Mouse (Mus musculus): ENCODE data around the gene Itgb8. TPM values are rescaled to one million over a fixed set of nuclear protein-coding genes. Genes with fewer than 3 reads are reported as not detected.
A peak's percentile ranks its signal among the peaks of the same experiment; 100 is the strongest.

Itgb8 gene
- total and polyA plus RNA-seq, 2 experiments from 2014 or later = 9.1 to 30.6 TPM

- no peaks in the 10 kb centered on the region for H3K36me3 ChIP-seq (ENCODE audit: insufficient read depth, low read length)
Observed at GRCm38 (mm10) chr12:119150956-119151355, 87.6 kb downstream of the Itgb8 start.

GRCm38 (mm10) chr12:119147753-119148152 lies 90.8 kb downstream of the Itgb8 start:
- no peaks in the 10 kb centered on the region for H3K4me1 ChIP-seq (ENCODE audit: insufficient read depth, low read length)
- H3K27ac ChIP-seq (ENCODE audit: low read depth, low read length) = no peak overlapping the region
- DNase-seq (ENCODE audit: low spot score) (no peak), ATAC-seq (ENCODE audit: low FRiP score) (no peak)
- H3K27me3 ChIP-seq (ENCODE audit: insufficient read depth, low read length) = no peaks in the 10 kb centered on the region
- 94% methylated on average over 3 of the region's 3 CpGs for WGBS
- H3K4me3 ChIP-seq (ENCODE audit: low read depth, low read length) = no peak overlapping the region
- no peaks in the 10 kb centered on the region for H3K9me3 ChIP-seq (ENCODE audit: low read length)
- no peak overlapping the region for H3K9ac ChIP-seq (replicated peaks; ENCODE audit: low read length, poor library complexity, severe bottlenecking)
- no peak overlapping the region for H3K4me2 ChIP-seq (ENCODE audit: low read depth, low read length, poor library complexity, severe bottlenecking)
- no peaks in the 10 kb centered on the region for H3K36me3 ChIP-seq (ENCODE audit: insufficient read depth, low read length)
- no peak for TF ChIP-seq CTCF (IDR thresholded peaks at IDR 0.05)

More at GRCm38 (mm10) chr12:119150956-119151355, 87.6 kb downstream of the Itgb8 start:
- H3K4me2 ChIP-seq (ENCODE audit: low read depth, low read length, poor library complexity, severe bottlenecking) = no peak overlapping the region
- H3K27me3 ChIP-seq (ENCODE audit: insufficient read depth, low read length) = no peaks in the 10 kb centered on the region
- H3K9me3 ChIP-seq (ENCODE audit: low read length) = no peaks in the 10 kb centered on the region
- DNase-seq (ENCODE audit: low spot score) (no peak), ATAC-seq (ENCODE audit: low FRiP score) (no peak)
- no peak overlapping the region for H3K27ac ChIP-seq (ENCODE audit: low read depth, low read length)
- H3K9ac ChIP-seq (replicated peaks; ENCODE audit: low read length, poor library complexity, severe bottlenecking) = no peak overlapping the region
- 97% methylated on average over 2 of the region's 2 CpGs for WGBS
- no peaks in the 10 kb centered on the region for H3K4me1 ChIP-seq (ENCODE audit: insufficient read depth, low read length)
- H3K4me3 ChIP-seq (ENCODE audit: low read depth, low read length) = no peak overlapping the region
- no peak for TF ChIP-seq CTCF (IDR thresholded peaks at IDR 0.05)

- Histone ChIP-seq H3K27me3 (ENCODE audit: insufficient read depth, low read length) (no peaks in the 10 kb centered on the region), H3K9me3 (ENCODE audit: low read length) (no peaks in the 10 kb centered on the region), H3K27ac (ENCODE audit: low read depth, low read length) (no peak overlapping the region), H3K9ac (replicated peaks; ENCODE audit: low read length, poor library complexity, severe bottlenecking) (no peak overlapping the region), H3K4me2 (ENCODE audit: low read depth, low read length, poor library complexity, severe bottlenecking) (no peak overlapping the region), H3K4me3 (ENCODE audit: low read depth, low read length) (no peak overlapping the region), H3K36me3 (ENCODE audit: insufficient read depth, low read length) (no peaks in the 10 kb centered on the region), H3K4me1 (ENCODE audit: insufficient read depth, low read length) (no peaks in the 10 kb centered on the region)
- 88% methylated on average over 1 of the region's 1 CpGs for WGBS
- DNase-seq (ENCODE audit: low spot score) (no peak), ATAC-seq (ENCODE audit: low FRiP score) (no peak)
- no peak for TF ChIP-seq CTCF (IDR thresholded peaks at IDR 0.05)
Observed at GRCm38 (mm10) chr12:119146031-119146430, 92.6 kb downstream of the Itgb8 start.

- 78% methylated on average over 1 of the region's 1 CpGs for WGBS
- H3K27me3 ChIP-seq (ENCODE audit: insufficient read depth, low read length) = no peaks in the 10 kb centered on the region
- no peak overlapping the region for H3K27ac ChIP-seq (ENCODE audit: low read depth, low read length)
- no peak overlapping the region for H3K4me2 ChIP-seq (ENCODE audit: low read depth, low read length, poor library complexity, severe bottlenecking)
- ATAC-seq (ENCODE audit: low FRiP score) (no peak), DNase-seq (ENCODE audit: low spot score) (peak; percentile 45)
- TF ChIP-seq CTCF (IDR thresholded peaks at IDR 0.05) = no peak
- no peak overlapping the region for H3K4me3 ChIP-seq (ENCODE audit: low read depth, low read length)
- no peaks in the 10 kb centered on the region for H3K9me3 ChIP-seq (ENCODE audit: low read length)
- no peak overlapping the region for H3K9ac ChIP-seq (replicated peaks; ENCODE audit: low read length, poor library complexity, severe bottlenecking)
- no peaks in the 10 kb centered on the region for H3K36me3 ChIP-seq (ENCODE audit: insufficient read depth, low read length)
- no peaks in the 10 kb centered on the region for H3K4me1 ChIP-seq (ENCODE audit: insufficient read depth, low read length)
Observed at GRCm38 (mm10) chr12:119137946-119138345, 100.7 kb downstream of the Itgb8 start.

GRCm38 (mm10) chr12:119113522-119114135 lies 125.0 kb downstream of the Itgb8 start:
- H3K9me3 ChIP-seq (ENCODE audit: low read length) = no peaks in the 10 kb centered on the region
- H3K27me3 ChIP-seq (ENCODE audit: insufficient read depth, low read length) = no peaks in the 10 kb centered on the region
- H3K4me3 ChIP-seq (ENCODE audit: low read depth, low read length) = no peak overlapping the region
- no peak for DNase-seq (ENCODE audit: low spot score)
- no peak overlapping the region for H3K9ac ChIP-seq (replicated peaks; ENCODE audit: low read length, poor library complexity, severe bottlenecking)
- no peaks in the 10 kb centered on the region for H3K4me1 ChIP-seq (ENCODE audit: insufficient read depth, low read length)
- WGBS = 62% methylated on average over 6 of the region's 6 CpGs
- no peaks in the 10 kb centered on the region for H3K36me3 ChIP-seq (ENCODE audit: insufficient read depth, low read length)
- H3K4me2 ChIP-seq (ENCODE audit: low read depth, low read length, poor library complexity, severe bottlenecking) = no peak overlapping the region
- no peak overlapping the region for H3K27ac ChIP-seq (ENCODE audit: low read depth, low read length)
- no peak for TF ChIP-seq CTCF (IDR thresholded peaks at IDR 0.05)
- ATAC-seq (ENCODE audit: low FRiP score) = no peak

GRCm38 (mm10) chr12:119110091-119110490 lies 128.5 kb downstream of the Itgb8 start:
- DNase-seq (ENCODE audit: low spot score) (no peak), ATAC-seq (ENCODE audit: low FRiP score) (no peak)
- WGBS = 72% methylated on average over 2 of the region's 2 CpGs
- Histone ChIP-seq H3K27me3 (ENCODE audit: insufficient read depth, low read length) (no peaks in the 10 kb centered on the region), H3K4me2 (ENCODE audit: low read depth, low read length, poor library complexity, severe bottlenecking) (no peak overlapping the region), H3K9me3 (ENCODE audit: low read length) (no peaks in the 10 kb centered on the region), H3K4me1 (ENCODE audit: insufficient read depth, low read length) (no peaks in the 10 kb centered on the region), H3K4me3 (ENCODE audit: low read depth, low read length) (no peak overlapping the region), H3K27ac (ENCODE audit: low read depth, low read length) (no peak overlapping the region), H3K9ac (replicated peaks; ENCODE audit: low read length, poor library complexity, severe bottlenecking) (no peak overlapping the region), H3K36me3 (ENCODE audit: insufficient read depth, low read length) (no peaks in the 10 kb centered on the region)
- TF ChIP-seq CTCF (IDR thresholded peaks at IDR 0.05) = no peak

Other genes with a start within 250 kb of the Itgb8 start
- gene Macc1, start 75.5 kb upstream of the Itgb8 start, total RNA-seq (2014; rRNA removed) = 0.05 TPM in 1 of 2 replicates, not detected in the other
- not detected in 2 replicates for gene Macc1, start 75.5 kb upstream of the Itgb8 start, polyA plus RNA-seq (2015; fragmentation: Nextera tagmentation; extraction: Ambion mirVana)